Mouse (Mus musculus): ENCODE results near the gene Rab5c. TPM values are rescaled to one million over a fixed set of nuclear protein-coding genes. Genes with fewer than 3 reads are reported as not detected.
A peak's percentile ranks its signal among the peaks of the same experiment; 100 is the strongest.

The Rab5c gene
- polyA plus RNA-seq, 1 experiment from 2014 or later, result 18.4 TPM

DNA sequence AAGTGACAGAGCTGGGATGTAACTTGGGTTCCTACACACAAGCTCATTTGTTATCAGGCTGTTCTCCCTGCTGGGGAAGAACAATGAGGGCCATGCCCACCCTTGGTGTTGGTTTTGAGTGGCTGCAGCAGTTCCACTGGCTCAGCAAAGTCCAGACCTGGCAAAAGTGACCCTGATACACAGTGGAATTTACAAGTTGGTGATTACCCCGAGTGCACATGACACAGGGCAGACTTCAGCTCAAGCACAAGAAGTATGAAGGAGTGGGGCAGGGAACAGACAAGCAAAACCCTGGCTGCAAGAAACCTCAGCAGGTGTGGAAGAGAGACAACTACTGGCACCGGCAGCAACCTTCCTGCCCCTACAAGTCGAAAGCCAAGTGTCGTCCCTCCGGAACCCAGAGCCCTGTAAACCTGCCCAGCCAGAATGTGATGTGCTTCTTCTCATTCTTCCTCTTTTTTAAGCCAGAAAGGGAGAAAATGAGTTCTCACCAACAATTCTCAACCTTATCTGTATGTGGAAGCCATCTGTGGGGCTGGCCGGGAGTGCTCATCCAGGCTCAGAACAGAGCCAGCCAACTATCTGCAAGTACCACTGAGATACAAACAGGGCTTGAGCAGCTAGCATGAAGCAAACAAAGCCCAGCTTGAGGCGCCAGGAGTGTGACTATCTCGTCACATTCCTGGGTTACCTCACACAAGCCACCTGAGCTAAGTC, 16.1 kb downstream of the Rab5c start:
- Histone ChIP-seq H3K4me2 (replicated peaks; ENCODE audit: low read depth) (no peak overlapping the region), H3K9me3 (ENCODE audit: control insufficient read depth, low read length) (no peaks in the 10 kb centered on the region), H3K4me1 (replicated peaks; ENCODE audit: control insufficient read depth, insufficient read depth) (peaks cover 18% of the 10 kb centered on the region; the same call in 1 of the 2 replicates), H3K27me3 (ENCODE audit: control insufficient read depth, insufficient read depth, low read length) (no peaks in the 10 kb centered on the region), H3K27ac (replicated peaks) (0 out of 2 replicates have a peak overlapping the region, but pooled peaks have one; percentile 40), H3K4me3 (ENCODE audit: low read depth, low read length) (no peak overlapping the region), H3K9ac (ENCODE audit: low read length) (no peak overlapping the region), H3K36me3 (ENCODE audit: control insufficient read depth, insufficient read depth, low read length) (no peaks in the 10 kb centered on the region)
- no peak for TF ChIP-seq CTCF (IDR thresholded peaks at IDR 0.05; ENCODE audit: low read depth)
- no peak for TF ChIP-seq EP300 (optimal IDR thresholded peaks at IDR 0.05)
- ATAC-seq (ENCODE audit: low FRiP score, low TSS enrichment) (no peak), DNase-seq (ENCODE audit: low spot score) (no peak)
- 55% methylated on average over 8 of the region's 8 CpGs for whole genome bisulfite sequencing

DNA sequence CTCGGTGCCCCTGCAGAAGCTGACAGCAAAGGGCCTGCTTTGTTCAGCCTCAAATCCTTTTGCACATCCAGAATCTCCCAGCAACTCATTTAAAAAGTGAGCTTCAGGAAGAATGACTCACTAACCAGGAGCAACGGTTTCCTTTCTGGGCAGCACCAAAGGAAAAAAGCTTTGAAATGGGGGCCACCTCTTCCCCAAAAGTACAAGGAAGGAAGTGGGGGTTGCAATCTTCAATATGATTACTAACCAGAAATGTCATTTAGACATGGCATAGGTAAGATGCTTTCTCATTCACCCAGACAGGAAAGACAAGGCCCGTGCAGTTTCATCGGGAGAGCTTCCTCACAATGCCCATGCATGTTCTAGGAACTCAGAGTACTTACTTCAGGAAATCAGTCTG, 16.8 kb downstream of the Rab5c start:
- TF ChIP-seq EP300 (optimal IDR thresholded peaks at IDR 0.05), result no peak
- H3K36me3 ChIP-seq (ENCODE audit: control insufficient read depth, insufficient read depth, low read length), result no peaks in the 10 kb centered on the region
- H3K4me1 ChIP-seq (replicated peaks; ENCODE audit: control insufficient read depth, insufficient read depth), result peaks cover 18% of the 10 kb centered on the region; the same call in 1 of the 2 replicates
- no peak overlapping the region for H3K4me3 ChIP-seq (ENCODE audit: low read depth, low read length)
- H3K9ac ChIP-seq (ENCODE audit: low read length), result no peak overlapping the region; the same call in 1 of the 2 replicates
- DNase-seq (ENCODE audit: low spot score), result no peak
- no peaks in the 10 kb centered on the region for H3K27me3 ChIP-seq (ENCODE audit: control insufficient read depth, insufficient read depth, low read length)
- H3K27ac ChIP-seq (replicated peaks), result peak overlapping the region; percentile 58
- ATAC-seq (ENCODE audit: low FRiP score, low TSS enrichment), result no peak
- no peak overlapping the region for H3K4me2 ChIP-seq (replicated peaks; ENCODE audit: low read depth)
- 44% methylated on average over 4 of the region's 4 CpGs for WGBS
- H3K9me3 ChIP-seq (ENCODE audit: control insufficient read depth, low read length), result no peaks in the 10 kb centered on the region

- no peak for DNase-seq (ENCODE audit: low spot score)
- H3K27ac ChIP-seq (replicated peaks), result peak overlapping the region; percentile 31; the same call in 1 of the 2 replicates
- ATAC-seq (ENCODE audit: low FRiP score, low TSS enrichment), result no peak
Measured at GRCm38 (mm10) chr11:100720345-100720744, 17.7 kb downstream of the Rab5c start.

GRCm38 (mm10) chr11:100719893-100720292, 18.1 kb downstream of the Rab5c start:
- 0 out of 2 replicates have a peak, but pooled peaks cover 3% of the 10 kb centered on the region for H3K36me3 ChIP-seq (ENCODE audit: control insufficient read depth, insufficient read depth, low read length)
- no peak overlapping the region for H3K9ac ChIP-seq (ENCODE audit: low read length)
- ATAC-seq (ENCODE audit: low FRiP score, low TSS enrichment) (no peak), DNase-seq (ENCODE audit: low spot score) (no peak)
- no peaks in the 10 kb centered on the region for H3K27me3 ChIP-seq (ENCODE audit: control insufficient read depth, insufficient read depth, low read length)
- H3K4me2 ChIP-seq (replicated peaks; ENCODE audit: low read depth), result no peak overlapping the region
- H3K27ac ChIP-seq (replicated peaks), result 0 out of 2 replicates have a peak overlapping the region, but pooled peaks have one; percentile 8
- H3K9me3 ChIP-seq (ENCODE audit: control insufficient read depth, low read length), result no peaks in the 10 kb centered on the region
- peaks cover 18% of the 10 kb centered on the region; the same call in 1 of the 2 replicates for H3K4me1 ChIP-seq (replicated peaks; ENCODE audit: control insufficient read depth, insufficient read depth)
- TF ChIP-seq EP300 (optimal IDR thresholded peaks at IDR 0.05), result no peak
- no peak for TF ChIP-seq CTCF (IDR thresholded peaks at IDR 0.05; ENCODE audit: low read depth)
- WGBS, result 71% methylated on average over 11 of the region's 11 CpGs
- H3K4me3 ChIP-seq (ENCODE audit: low read depth, low read length), result no peak overlapping the region

More at GRCm38 (mm10) chr11:100720345-100720744, 17.7 kb downstream of the Rab5c start:
- 0 out of 2 replicates have a peak, but pooled peaks cover 3% of the 10 kb centered on the region for H3K36me3 ChIP-seq (ENCODE audit: control insufficient read depth, insufficient read depth, low read length)
- no peak overlapping the region for H3K4me3 ChIP-seq (ENCODE audit: low read depth, low read length)
- H3K9ac ChIP-seq (ENCODE audit: low read length), result no peak overlapping the region
- H3K27me3 ChIP-seq (ENCODE audit: control insufficient read depth, insufficient read depth, low read length), result no peaks in the 10 kb centered on the region
- peaks cover 18% of the 10 kb centered on the region; the same call in 1 of the 2 replicates for H3K4me1 ChIP-seq (replicated peaks; ENCODE audit: control insufficient read depth, insufficient read depth)
- WGBS, result 47% methylated on average over 5 of the region's 5 CpGs
- no peaks in the 10 kb centered on the region for H3K9me3 ChIP-seq (ENCODE audit: control insufficient read depth, low read length)
- TF ChIP-seq CTCF (IDR thresholded peaks at IDR 0.05; ENCODE audit: low read depth) (no peak), EP300 (optimal IDR thresholded peaks at IDR 0.05) (no peak)
- no peak overlapping the region for H3K4me2 ChIP-seq (replicated peaks; ENCODE audit: low read depth)

GRCm38 (mm10) chr11:100719312-100719711, 18.7 kb downstream of the Rab5c start:
- Histone ChIP-seq H3K4me2 (replicated peaks; ENCODE audit: low read depth) (no peak overlapping the region), H3K9ac (ENCODE audit: low read length) (no peak overlapping the region), H3K27ac (replicated peaks) (0 out of 2 replicates have a peak overlapping the region, but pooled peaks have one; percentile 24), H3K27me3 (ENCODE audit: control insufficient read depth, insufficient read depth, low read length) (no peaks in the 10 kb centered on the region), H3K36me3 (ENCODE audit: control insufficient read depth, insufficient read depth, low read length) (0 out of 2 replicates have a peak, but pooled peaks cover 3% of the 10 kb centered on the region), H3K4me1 (replicated peaks; ENCODE audit: control insufficient read depth, insufficient read depth) (peaks cover 20% of the 10 kb centered on the region), H3K4me3 (ENCODE audit: low read depth, low read length) (no peak overlapping the region), H3K9me3 (ENCODE audit: control insufficient read depth, low read length) (no peaks in the 10 kb centered on the region)
- DNase-seq (ENCODE audit: low spot score) (no peak), ATAC-seq (ENCODE audit: low FRiP score, low TSS enrichment) (no peak)
- TF ChIP-seq EP300 (optimal IDR thresholded peaks at IDR 0.05), result no peak
- no peak for TF ChIP-seq CTCF (IDR thresholded peaks at IDR 0.05; ENCODE audit: low read depth)
- 65% methylated on average over 3 of the region's 3 CpGs for WGBS

GRCm38 (mm10) chr11:100718866-100719265, 19.1 kb downstream of the Rab5c start:
- Histone ChIP-seq H3K9me3 (ENCODE audit: control insufficient read depth, low read length) (no peaks in the 10 kb centered on the region), H3K4me3 (ENCODE audit: low read depth, low read length) (no peak overlapping the region), H3K9ac (ENCODE audit: low read length) (no peak overlapping the region), H3K4me2 (replicated peaks; ENCODE audit: low read depth) (no peak overlapping the region), H3K36me3 (ENCODE audit: control insufficient read depth, insufficient read depth, low read length) (0 out of 2 replicates have a peak, but pooled peaks cover 3% of the 10 kb centered on the region), H3K27me3 (ENCODE audit: control insufficient read depth, insufficient read depth, low read length) (no peaks in the 10 kb centered on the region), H3K27ac (replicated peaks) (0 out of 2 replicates have a peak overlapping the region, but pooled peaks have one; percentile 24), H3K4me1 (replicated peaks; ENCODE audit: control insufficient read depth, insufficient read depth) (peaks cover 20% of the 10 kb centered on the region)
- ATAC-seq (ENCODE audit: low FRiP score, low TSS enrichment), result no peak
- DNase-seq (ENCODE audit: low spot score), result no peak
- WGBS, result 73% methylated on average over 4 of the region's 4 CpGs
- TF ChIP-seq CTCF (IDR thresholded peaks at IDR 0.05; ENCODE audit: low read depth) (no peak), EP300 (optimal IDR thresholded peaks at IDR 0.05) (no peak)
